Mouse (Mus musculus) CD4-positive, CD25-positive, alpha-beta regulatory T cell, adult 4 months (primary cell): ENCODE data around the gene Fcer1a. TPM values are rescaled to one million over a fixed set of nuclear protein-coding genes. Genes with fewer than 3 reads are reported as not detected.
"Not testable (repeated sequence)": the region's sequence is repeated elsewhere in the genome, so short reads cannot be mapped to it uniquely, and the experiment has no call there.

Source experiments
- ATAC-seq: one replicate; pipeline ENCODE4 v1.8.0; 2017
- polyA plus RNA-seq, 2 experiments: library from polyadenylated mRNA; unstranded; fragments of 100-300 nt; shearing (Covaris generic); gene quantifications; one replicate each; pipeline ENCODE4 v1.2.1; 2017

The Fcer1a gene
- not detected for polyA plus RNA-seq

DNA sequence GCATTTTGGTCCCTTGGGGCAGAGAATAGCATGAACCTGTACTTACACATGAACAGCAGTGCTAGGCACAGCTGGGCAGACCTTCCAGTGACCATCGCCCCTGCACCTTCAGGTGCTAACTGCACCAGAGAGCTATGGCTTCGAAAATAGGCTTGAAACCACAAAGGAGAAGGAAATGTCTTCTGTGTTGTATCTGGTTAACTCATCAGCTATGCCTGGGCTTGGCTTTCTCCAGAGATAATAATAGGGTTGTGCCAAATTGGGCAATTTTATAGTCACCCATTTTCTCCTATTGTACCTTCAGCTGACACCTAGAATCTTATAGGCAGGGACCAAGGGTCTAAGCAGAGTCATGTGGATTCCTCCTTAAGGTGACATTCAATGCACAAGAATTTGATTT lies at the start of gene Fcer1a:
Gene Fcer1a, minus strand, starts transcription at position 134 of the 400 bp plus-strand sequence.
- no peak for ATAC-seq

DNA sequence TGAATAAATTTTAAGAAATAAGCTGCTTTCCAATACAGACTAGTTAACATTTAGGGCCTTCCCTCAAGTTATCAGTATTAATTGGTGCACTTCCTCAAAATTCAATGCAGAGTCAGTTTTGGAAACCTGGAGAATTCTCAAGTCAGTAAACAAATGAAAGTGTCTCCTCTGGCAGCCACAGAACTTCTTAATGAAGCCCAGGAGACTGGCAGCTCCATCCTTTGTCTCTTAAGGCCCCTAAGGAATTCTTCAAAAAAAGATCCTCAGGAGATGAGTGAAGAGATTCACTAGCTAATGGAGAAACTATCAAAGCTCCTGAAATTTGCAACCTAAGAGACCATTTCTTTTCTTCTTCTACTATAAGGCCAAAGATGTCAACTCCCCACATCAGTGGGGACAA lies 38.7 kb upstream of the Fcer1a start, which contains the start of gene Olfr418:
Gene Olfr418, plus strand, starts transcription at position 301 of the 400 bp plus-strand sequence.
- no peak for ATAC-seq

DNA sequence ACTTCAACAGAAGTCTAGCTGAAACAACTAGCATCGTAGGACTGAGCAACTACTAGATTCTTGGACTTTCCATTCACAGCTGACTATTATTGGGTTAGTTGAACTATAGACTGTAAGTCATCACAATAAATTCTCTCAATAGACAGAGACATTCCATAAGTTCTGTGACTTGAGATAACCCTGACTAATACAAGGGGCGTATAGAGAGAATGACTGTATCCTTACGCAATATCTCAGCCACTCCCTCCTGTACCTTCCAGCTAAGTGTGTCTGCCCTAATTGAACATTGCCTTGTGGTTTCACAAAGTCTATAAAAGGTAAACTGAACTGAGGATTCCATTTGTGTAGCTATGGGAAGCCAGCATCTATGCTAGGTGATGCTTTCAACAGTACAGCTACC lies 22.9 kb upstream of the Fcer1a start:
- no peak for ATAC-seq

DNA sequence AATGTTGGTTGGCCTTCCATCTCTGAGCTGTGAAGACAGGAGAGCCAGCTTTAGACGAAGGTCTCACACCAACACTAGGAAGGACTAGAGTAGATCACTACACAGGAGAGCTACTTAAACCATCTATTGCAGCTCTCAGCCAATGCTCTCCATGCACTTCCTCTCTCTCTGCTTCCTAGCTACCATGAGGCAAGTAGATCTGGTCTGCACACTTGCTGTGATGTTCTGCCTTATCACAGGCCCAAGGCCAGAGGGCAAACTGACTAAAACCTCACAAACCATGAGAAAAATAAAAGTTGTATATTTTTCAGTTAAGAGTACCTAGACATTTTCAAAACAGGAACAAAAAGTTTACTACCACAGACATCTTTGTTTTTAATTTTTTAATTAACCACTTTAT lies 10.0 kb upstream of the Fcer1a start:
- not testable (repeated sequence) for ATAC-seq

DNA sequence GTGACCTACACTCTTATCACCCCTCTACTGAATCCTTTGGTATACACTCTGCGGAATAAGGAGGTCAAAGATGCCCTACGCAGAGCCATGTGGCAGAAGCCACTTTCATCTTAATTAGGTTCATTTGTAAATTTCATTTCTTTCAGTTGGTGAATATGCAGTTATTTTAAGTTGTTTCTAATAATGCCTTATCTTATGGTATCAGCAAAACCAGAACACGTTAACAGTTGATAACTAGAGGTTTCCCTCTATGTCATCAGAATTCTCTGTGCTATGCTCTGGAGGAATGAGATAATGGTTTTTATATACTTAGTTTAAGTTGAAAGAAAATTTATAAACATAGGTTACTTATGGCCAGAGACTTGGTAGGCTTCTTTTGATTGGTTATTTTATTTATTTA lies 10.5 kb downstream of the Fcer1a start:
- no peak for ATAC-seq

DNA sequence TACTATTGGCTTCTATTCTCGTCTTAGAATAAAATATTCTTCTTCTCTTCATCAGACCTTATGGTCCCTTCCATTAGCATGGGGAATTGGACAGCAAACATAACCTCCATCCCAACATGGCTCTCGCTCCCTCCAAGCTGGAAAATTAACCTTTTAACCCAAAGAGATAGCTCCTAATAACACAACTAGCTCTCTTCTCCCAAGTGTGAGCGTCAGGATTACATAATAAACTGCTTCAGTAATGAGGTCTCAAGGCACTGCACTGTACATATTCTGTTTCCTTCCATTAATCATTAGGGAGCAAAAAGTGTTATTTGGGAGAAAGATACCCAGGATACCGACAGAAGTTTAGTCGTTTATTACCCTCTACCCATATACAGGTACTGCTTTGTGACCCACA lies 14.9 kb downstream of the Fcer1a start, which contains the start of gene Olfr1404:
Gene Olfr1404, plus strand, starts transcription at position 301 of the 400 bp plus-strand sequence.
- no peak for ATAC-seq

DNA sequence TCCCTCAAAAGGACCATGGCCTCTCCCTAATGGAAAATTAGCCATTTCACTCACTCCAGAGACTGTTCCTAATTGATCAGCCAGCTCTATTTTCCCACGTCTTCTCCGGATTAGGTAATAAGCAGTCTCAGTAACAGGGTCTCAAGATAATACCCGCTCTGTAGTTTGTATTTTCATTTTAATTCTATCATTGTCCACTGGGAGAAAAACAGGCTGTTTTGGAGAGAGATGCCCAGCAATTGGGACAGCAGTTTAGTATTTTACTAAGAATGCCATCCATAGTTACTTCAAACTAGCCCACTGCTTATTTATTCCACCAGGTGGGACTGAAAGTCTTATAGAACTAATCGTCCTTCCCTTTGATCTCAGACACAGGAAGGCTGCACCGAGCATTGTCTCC lies 29.5 kb downstream of the Fcer1a start, which contains the start of gene Olfr218:
Gene Olfr218, plus strand, starts transcription at position 301 of the 400 bp plus-strand sequence.
- ATAC-seq: no peak

DNA sequence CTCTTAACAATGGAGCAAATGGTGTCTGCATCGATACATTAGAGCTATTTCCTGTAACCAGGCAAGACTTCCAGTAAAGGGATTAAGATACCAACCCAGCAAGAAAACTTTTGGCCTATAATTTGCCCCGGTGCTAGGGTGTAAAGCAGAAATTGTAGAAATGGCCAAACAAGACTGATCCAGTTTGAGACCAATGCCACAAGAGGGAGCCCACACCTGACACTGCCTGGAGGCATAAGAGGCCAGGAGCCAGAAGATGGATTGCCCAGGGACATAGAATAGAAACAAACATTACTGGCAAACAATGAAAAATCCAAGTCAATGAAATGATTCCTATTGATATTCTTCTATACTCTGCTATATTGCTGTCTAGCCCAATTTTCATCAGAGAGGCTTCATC lies 30.7 kb downstream of the Fcer1a start:
- ATAC-seq: no peak

DNA sequence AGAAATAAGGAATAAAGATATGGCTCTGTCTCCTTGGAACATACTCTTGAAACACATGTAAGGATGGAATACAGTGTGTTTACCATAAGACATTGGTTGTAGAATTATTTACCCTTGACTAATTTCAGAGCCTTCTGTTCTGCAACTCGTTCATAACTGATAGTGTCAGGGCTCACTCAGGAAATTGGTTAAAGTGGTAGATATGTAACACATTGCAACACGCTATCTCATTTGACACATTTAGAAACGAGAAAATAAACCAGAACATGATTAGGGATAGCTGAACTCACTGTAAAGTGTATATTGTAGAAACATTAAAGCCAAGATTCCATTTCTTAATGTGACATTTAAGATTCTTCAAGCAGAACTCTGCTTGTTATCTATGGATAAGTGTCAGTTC lies 35.0 kb downstream of the Fcer1a start:
- no peak for ATAC-seq

DNA sequence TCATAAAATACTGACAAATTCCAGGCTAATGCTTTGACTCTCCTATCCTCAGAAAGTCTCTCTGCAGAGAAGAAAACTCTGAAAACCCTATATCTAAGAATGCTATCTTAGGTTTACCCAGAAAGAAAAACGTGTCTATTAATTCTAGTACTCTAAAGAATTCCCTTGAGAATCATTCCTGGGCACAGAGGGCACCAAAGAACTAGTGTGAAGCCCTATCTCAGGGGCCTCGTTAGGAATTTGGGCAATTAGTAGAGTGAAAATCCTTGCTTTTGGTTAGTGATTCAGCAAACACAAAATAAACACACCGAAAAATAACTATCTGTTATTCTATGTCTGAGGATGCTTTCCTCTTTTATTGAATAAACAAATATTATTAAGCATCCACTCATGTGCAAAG lies 36.5 kb downstream of the Fcer1a start, which contains the start of gene Olfr1406:
Gene Olfr1406, minus strand, starts transcription at position 101 of the 400 bp plus-strand sequence.
- ATAC-seq: no peak

DNA sequence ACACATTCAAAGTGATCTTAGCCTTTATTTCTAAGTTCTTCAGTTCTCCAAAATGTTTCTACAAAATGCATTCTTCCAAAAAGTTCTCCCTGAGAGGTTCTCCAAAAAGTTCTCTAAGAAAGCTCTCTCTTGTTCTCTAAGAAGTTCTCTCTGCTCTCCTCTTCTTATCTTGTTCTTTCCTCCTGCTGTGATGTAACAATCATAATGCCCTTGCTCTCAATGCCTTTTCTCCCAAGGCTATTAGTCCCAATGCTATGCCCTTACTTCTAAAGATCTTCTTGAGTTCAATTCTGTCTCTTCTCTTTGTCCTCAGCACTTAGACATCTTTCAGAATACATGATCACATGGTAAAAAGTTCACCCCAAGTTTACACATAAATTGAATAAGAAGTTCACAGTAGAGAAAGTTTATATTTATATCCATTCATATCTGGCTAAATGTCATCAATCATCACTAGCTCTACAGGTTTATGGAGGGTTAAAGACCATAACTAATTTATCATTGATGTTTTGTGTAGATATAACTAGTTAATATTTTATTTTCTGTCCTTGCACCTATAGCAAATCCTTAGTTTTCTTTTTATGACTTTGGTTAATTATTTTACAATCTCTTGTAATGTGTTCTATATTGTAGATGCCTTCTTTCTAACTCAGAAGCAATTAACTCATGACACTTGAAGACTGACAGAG lies 52.7 kb downstream of the Fcer1a start:
- ATAC-seq: no peak

Other genes starting within 250 kb of the Fcer1a start
- gene Olfr1408, start 89.8 kb downstream of the Fcer1a start, polyA plus RNA-seq: not detected
- not detected for gene Olfr1406, start 36.6 kb downstream of the Fcer1a start, polyA plus RNA-seq
- not detected for gene Olfr218, start 29.4 kb downstream of the Fcer1a start, polyA plus RNA-seq
- not detected for gene Olfr1404, start 14.8 kb downstream of the Fcer1a start, polyA plus RNA-seq
- gene Olfr418, start 38.8 kb upstream of the Fcer1a start, polyA plus RNA-seq: not detected
- gene Mptx2, start 50.6 kb upstream of the Fcer1a start, polyA plus RNA-seq: not detected
- gene Ackr1, start 106.5 kb upstream of the Fcer1a start, polyA plus RNA-seq: not detected
- 10 to 100 TPM; 44.7 to 78.2 TPM for gene Aim2, start 123.7 kb upstream of the Fcer1a start, polyA plus RNA-seq
- not detected for gene Cadm3, start 140.5 kb upstream of the Fcer1a start, polyA plus RNA-seq